ENCODE assay signal across 16 mouse cellular contexts in genomic region chr11:65530744-65531143, GRCm38 (mm10).
DNase-seq lines count a peak whose midpoint lies in the region; ATAC-seq and TF ChIP-seq lines count a peak whose summit lies in the region.
"Had no signal": no experiment of that assay in that cellular context is flagged by ENCODE, and none has a peak within 500 bp of the region (broad histone marks: within the 10 kb centered on the region; RNA-seq: fewer than 3 reads in every experiment).

No protein-coding gene starts in this region.

- no peaks in the 10 kb centered on the region for H3K9me3 ChIP-seq in hindbrain, postnatal 0 days (ENCODE audit: low read length)
- H3K9me3 ChIP-seq in hindbrain, embryonic 11.5 days (ENCODE audit: control insufficient read depth, low read length) = no peaks in the 10 kb centered on the region
- no peaks in the 10 kb centered on the region for H3K9me3 ChIP-seq in intestine, postnatal 0 days (ENCODE audit: control insufficient read depth)
- H3K9me3 ChIP-seq: embryonic facial prominence, embryonic 12.5 days; G1E; midbrain, embryonic 15.5 days had no signal

- peak; percentile 33; the same call in 1 of the 2 replicates for TF ChIP-seq CTCF in hindbrain, postnatal 0 days (IDR thresholded peaks at IDR 0.05; ENCODE audit: low read depth)
- no peak for TF ChIP-seq CTCF in intestine, postnatal 0 days (IDR thresholded peaks at IDR 0.05; ENCODE audit: low read depth)

- no peaks in the 10 kb centered on the region for H3K27me3 ChIP-seq in hindbrain, postnatal 0 days (ENCODE audit: insufficient read depth, low read length)
- H3K27me3 ChIP-seq in hindbrain, embryonic 11.5 days (ENCODE audit: control insufficient read depth, insufficient read depth, low read length) = no peaks in the 10 kb centered on the region
- H3K27me3 ChIP-seq in intestine, postnatal 0 days (replicated peaks; ENCODE audit: control insufficient read depth, insufficient read depth, low read length) = no peaks in the 10 kb centered on the region
- H3K27me3 ChIP-seq: embryonic facial prominence, embryonic 12.5 days; midbrain, embryonic 15.5 days had no signal

- no peak overlapping the region for H3K4me2 ChIP-seq in hindbrain, postnatal 0 days (ENCODE audit: low read depth, low read length)
- no peak overlapping the region for H3K4me2 ChIP-seq in hindbrain, embryonic 11.5 days (replicated peaks; ENCODE audit: low read depth, low read length)
- no peak overlapping the region for H3K4me2 ChIP-seq in intestine, postnatal 0 days (replicated peaks; ENCODE audit: low read depth)
- H3K4me2 ChIP-seq: embryonic facial prominence, embryonic 12.5 days; lung, embryonic 14.5 days; midbrain, embryonic 15.5 days had no signal

- no peak for ATAC-seq in hindbrain, postnatal 0 days
- no peak for ATAC-seq in hindbrain, embryonic 11.5 days (ENCODE audit: low FRiP score)
- ATAC-seq in intestine, postnatal 0 days = no peak
- ATAC-seq: hindbrain, embryonic 16.5 days; midbrain, embryonic 15.5 days had no signal

- 81% methylated on average over 5 of the region's 5 CpGs for WGBS in hindbrain, postnatal 0 days
- 82% methylated on average over 5 of the region's 5 CpGs for WGBS in hindbrain, embryonic 11.5 days
- WGBS in intestine, postnatal 0 days = 63% methylated on average over 5 of the region's 5 CpGs

- no peak overlapping the region for H3K27ac ChIP-seq in hindbrain, postnatal 0 days
- no peak overlapping the region for H3K27ac ChIP-seq in hindbrain, embryonic 11.5 days (ENCODE audit: low read depth, low read length)
- H3K27ac ChIP-seq in intestine, postnatal 0 days (ENCODE audit: low read depth, low read length) = no peak overlapping the region
- H3K27ac ChIP-seq: embryonic facial prominence, embryonic 12.5 days; midbrain, embryonic 15.5 days had no signal

- peak; percentile 7 for DNase-seq in cerebellum, adult 8-10 months
- no peak for DNase-seq in cerebellum, adult 9-11 months
- DNase-seq in hindbrain, postnatal 0 days (ENCODE audit: low spot score) = peak; percentile 10
- no peak for DNase-seq in hindbrain, embryonic 11.5 days (ENCODE audit: low spot score)
- peak; percentile 3 for DNase-seq in right cerebral cortex, adult 18-20 months
- no peak for DNase-seq in right cerebral cortex, postnatal 36 days (ENCODE audit: low spot score in 2 of 2)
- DNase-seq: kidney, adult 8-10 months; layer of hippocampus, adult 9-11 months; liver; lung, embryonic 14.5 days; thymus, postnatal 36 days had no signal

- H3K36me3 ChIP-seq in hindbrain, postnatal 0 days (ENCODE audit: insufficient read depth, low read length) = no peaks in the 10 kb centered on the region
- no peaks in the 10 kb centered on the region for H3K36me3 ChIP-seq in hindbrain, embryonic 11.5 days (ENCODE audit: control insufficient read depth, insufficient read depth, low read length)
- H3K36me3 ChIP-seq in intestine, postnatal 0 days (ENCODE audit: control insufficient read depth, insufficient read depth) = no peaks in the 10 kb centered on the region
- H3K36me3 ChIP-seq: embryonic facial prominence, embryonic 12.5 days; G1E; midbrain, embryonic 15.5 days had no signal

- H3K4me1 ChIP-seq in hindbrain, postnatal 0 days (ENCODE audit: insufficient read depth, low read length) = no peaks in the 10 kb centered on the region
- no peaks in the 10 kb centered on the region for H3K4me1 ChIP-seq in hindbrain, embryonic 11.5 days (replicated peaks; ENCODE audit: control insufficient read depth, insufficient read depth, low read length)
- no peaks in the 10 kb centered on the region for H3K4me1 ChIP-seq in intestine, postnatal 0 days (replicated peaks; ENCODE audit: control insufficient read depth, insufficient read depth, low read length)
- H3K4me1 ChIP-seq: embryonic facial prominence, embryonic 12.5 days; midbrain, embryonic 15.5 days had no signal

- H3K4me3 ChIP-seq in hindbrain, postnatal 0 days (ENCODE audit: low read length) = no peak overlapping the region
- no peak overlapping the region for H3K4me3 ChIP-seq in hindbrain, embryonic 11.5 days (ENCODE audit: low read depth, low read length)
- no peak overlapping the region for H3K4me3 ChIP-seq in intestine, postnatal 0 days (ENCODE audit: low read depth, low read length)
- H3K4me3 ChIP-seq: embryonic facial prominence, embryonic 12.5 days; midbrain, embryonic 15.5 days had no signal

- H3K9ac ChIP-seq in hindbrain, postnatal 0 days (replicated peaks; ENCODE audit: low read length) = no peak overlapping the region
- no peak overlapping the region for H3K9ac ChIP-seq in hindbrain, embryonic 11.5 days (ENCODE audit: low read depth, low read length)
- H3K9ac ChIP-seq in intestine, postnatal 0 days (ENCODE audit: low read depth, low read length) = no peak overlapping the region
- H3K9ac ChIP-seq: embryonic facial prominence, embryonic 12.5 days; lung, embryonic 14.5 days; midbrain, embryonic 15.5 days had no signal

Comparison
In these comparisons a context has a peak if more than half of its experiments do, and no peak if none do; other contexts are left out.
1. DNase-seq: peak in cerebellum, adult 8-10 months (single experiment), hindbrain, postnatal 0 days (single experiment) and right cerebral cortex, adult 18-20 months (single experiment); none in cerebellum, adult 9-11 months (single experiment), hindbrain, embryonic 11.5 days (single experiment) and right cerebral cortex, postnatal 36 days (0 of 2).